Mouse (Mus musculus): Measurements from ENCODE around the gene Gtf3a. TPM values are rescaled to one million over a fixed set of nuclear protein-coding genes. Genes with fewer than 3 reads are reported as not detected.

Gene Gtf3a
- total RNA-seq, 1 experiment, result 80.4 TPM

GRCm38 (mm10) chr5:146905486-146906172 is 42.8 kb upstream of the Gtf3a start:
- Histone ChIP-seq H3K36me3 (ENCODE audit: control insufficient read depth, insufficient read depth, low read length, poor library complexity, severe bottlenecking) (no peaks in the 10 kb centered on the region), H3K9me3 (ENCODE audit: control insufficient read depth, insufficient read depth, low read depth, low read length) (no peaks in the 10 kb centered on the region), H3K4me1 (ENCODE audit: control insufficient read depth in 2 of 2, insufficient read depth in 2 of 2, low read length in 2 of 2, poor library complexity in 1 of 2) (peaks cover 0 to 9% of the 10 kb centered on the region in 2 experiments; a peak in 2 of 4 replicates), H3K27ac (ENCODE audit: insufficient read depth, low read depth, low read length, poor library complexity, severe bottlenecking) (no peak overlapping the region), H3K4me3 (ENCODE audit: insufficient read depth in 1 of 2, low read depth in 1 of 2, low read length in 2 of 2, poor library complexity in 1 of 2, severe bottlenecking in 1 of 2) (no peak overlapping the region), H3K9ac (ENCODE audit: insufficient read depth, low read depth, low read length, poor library complexity, severe bottlenecking) (no peak overlapping the region)
- in situ Hi-C loops (cut with MboI; ENCODE audit: low sequenced_read_pairs in 2 of 2, unreplicated experiment in 2 of 2), result no loop called here
- DNase-seq (ENCODE audit: low read depth, low spot score), result peak; percentile 83
- TF ChIP-seq MAFK (IDR thresholded peaks at IDR 0.05; ENCODE audit: insufficient read depth, low read depth, low read length) (no peak), ZNF384 (IDR thresholded peaks at IDR 0.05; ENCODE audit: low read depth, low read length) (no peak), ZC3H11A (IDR thresholded peaks at IDR 0.05; ENCODE audit: borderline replicate concordance, low read depth, low read length) (peak; percentile 85; the same call in 1 of the 2 replicates), HCFC1 (IDR thresholded peaks at IDR 0.05; ENCODE audit: borderline replicate concordance, insufficient read depth, low read length) (no peak)

DNA sequence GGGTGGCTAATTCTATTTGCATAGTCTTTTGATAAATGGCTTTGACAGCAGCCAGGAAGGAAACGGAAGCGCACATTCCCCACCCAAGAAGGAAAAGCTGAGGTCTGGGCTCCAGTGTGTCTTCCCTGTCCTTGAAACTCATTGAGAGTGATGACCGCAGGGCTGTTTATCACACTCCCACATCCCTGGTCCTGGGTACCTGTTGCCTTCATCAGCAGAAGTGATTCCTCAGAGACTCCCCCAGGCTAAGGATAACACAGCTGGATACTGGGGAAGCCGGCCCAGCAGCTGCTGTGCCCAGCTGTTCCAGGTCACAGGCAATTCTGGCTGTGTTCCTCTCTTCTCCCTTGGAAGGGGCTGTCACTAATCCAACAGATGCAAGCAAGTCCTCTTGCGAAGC is 40.9 kb upstream of the Gtf3a start:
- DNase-seq (ENCODE audit: low read depth, low spot score), result no peak
- no peaks in the 10 kb centered on the region for H3K36me3 ChIP-seq (ENCODE audit: control insufficient read depth, insufficient read depth, low read length, poor library complexity, severe bottlenecking)
- H3K4me1 ChIP-seq (ENCODE audit: control insufficient read depth in 2 of 2, insufficient read depth in 2 of 2, low read length in 2 of 2, poor library complexity in 1 of 2), result peaks cover 0 to 15% of the 10 kb centered on the region in 2 experiments; a peak in 2 of 4 replicates
- H3K9ac ChIP-seq (ENCODE audit: insufficient read depth, low read depth, low read length, poor library complexity, severe bottlenecking), result no peak overlapping the region
- TF ChIP-seq HCFC1 (IDR thresholded peaks at IDR 0.05; ENCODE audit: borderline replicate concordance, insufficient read depth, low read length) (no peak), MAFK (IDR thresholded peaks at IDR 0.05; ENCODE audit: insufficient read depth, low read depth, low read length) (no peak)
- H3K9me3 ChIP-seq (ENCODE audit: control insufficient read depth, insufficient read depth, low read depth, low read length), result no peaks in the 10 kb centered on the region
- H3K27ac ChIP-seq (ENCODE audit: insufficient read depth, low read depth, low read length, poor library complexity, severe bottlenecking), result no peak overlapping the region
- in situ Hi-C loops (cut with MboI; ENCODE audit: low sequenced_read_pairs in 2 of 2, unreplicated experiment in 2 of 2), result no loop called here
- no peak overlapping the region for H3K4me3 ChIP-seq (ENCODE audit: insufficient read depth in 1 of 2, low read depth in 1 of 2, low read length in 2 of 2, poor library complexity in 1 of 2, severe bottlenecking in 1 of 2)

DNA sequence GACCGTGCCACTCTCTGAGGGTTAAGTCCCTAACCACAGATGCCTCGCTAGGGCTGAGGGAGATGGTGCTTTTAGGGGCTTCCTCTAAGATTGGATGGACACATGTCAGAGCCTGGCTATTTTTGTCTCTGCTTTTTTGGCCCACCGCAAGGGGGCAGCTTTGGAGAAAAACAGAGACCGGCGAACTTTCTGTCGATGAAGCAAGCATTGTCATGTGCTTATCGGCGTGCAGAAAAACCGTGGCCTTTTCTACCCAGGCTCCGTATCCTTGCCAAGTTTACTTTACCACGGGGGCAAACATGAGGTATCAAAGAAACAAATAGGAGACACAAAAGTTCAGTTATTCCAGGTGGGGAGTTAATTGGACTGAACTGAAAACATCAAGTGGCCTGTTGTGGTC is 39.8 kb upstream of the Gtf3a start:
- in situ Hi-C loops (cut with MboI; ENCODE audit: low sequenced_read_pairs in 2 of 2, unreplicated experiment in 2 of 2), result no loop called here
- Histone ChIP-seq H3K4me1 (ENCODE audit: control insufficient read depth in 2 of 2, insufficient read depth in 2 of 2, low read length in 2 of 2, poor library complexity in 1 of 2) (peaks cover 0 to 25% of the 10 kb centered on the region in 2 experiments; a peak in 2 of 4 replicates), H3K9me3 (ENCODE audit: control insufficient read depth, insufficient read depth, low read depth, low read length) (no peaks in the 10 kb centered on the region), H3K27ac (ENCODE audit: insufficient read depth, low read depth, low read length, poor library complexity, severe bottlenecking) (no peak overlapping the region), H3K9ac (ENCODE audit: insufficient read depth, low read depth, low read length, poor library complexity, severe bottlenecking) (no peak overlapping the region), H3K4me3 (ENCODE audit: insufficient read depth in 1 of 2, low read depth in 1 of 2, low read length in 2 of 2, poor library complexity in 1 of 2, severe bottlenecking in 1 of 2) (no peak overlapping the region), H3K36me3 (ENCODE audit: control insufficient read depth, insufficient read depth, low read length, poor library complexity, severe bottlenecking) (no peaks in the 10 kb centered on the region)
- no peak for TF ChIP-seq ZC3H11A (IDR thresholded peaks at IDR 0.05; ENCODE audit: borderline replicate concordance, low read depth, low read length)
- no peak for TF ChIP-seq HCFC1 (IDR thresholded peaks at IDR 0.05; ENCODE audit: borderline replicate concordance, insufficient read depth, low read length)
- no peak for TF ChIP-seq CHD2 (IDR thresholded peaks at IDR 0.05; ENCODE audit: low read depth, low read length)
- DNase-seq (ENCODE audit: low read depth, low spot score), result no peak

- DNase-seq (ENCODE audit: low read depth, low spot score), result no peak
- no peaks in the 10 kb centered on the region for H3K9me3 ChIP-seq (ENCODE audit: control insufficient read depth, insufficient read depth, low read depth, low read length)
- peak overlapping the region in 1 of 2 experiments; percentile 32; a peak in 3 of 4 replicates for H3K4me3 ChIP-seq (ENCODE audit: insufficient read depth in 1 of 2, low read depth in 1 of 2, low read length in 2 of 2, poor library complexity in 1 of 2, severe bottlenecking in 1 of 2)
- peaks cover 0 to 31% of the 10 kb centered on the region in 2 experiments; a peak in 2 of 4 replicates for H3K4me1 ChIP-seq (ENCODE audit: control insufficient read depth in 2 of 2, insufficient read depth in 2 of 2, low read length in 2 of 2, poor library complexity in 1 of 2)
- H3K9ac ChIP-seq (ENCODE audit: insufficient read depth, low read depth, low read length, poor library complexity, severe bottlenecking), result peak overlapping the region; percentile 30; the same call in 1 of the 2 replicates
- TF ChIP-seq CHD2 (IDR thresholded peaks at IDR 0.05; ENCODE audit: low read depth, low read length), result no peak
- no peak for TF ChIP-seq HCFC1 (IDR thresholded peaks at IDR 0.05; ENCODE audit: borderline replicate concordance, insufficient read depth, low read length)
- TF ChIP-seq ZC3H11A (IDR thresholded peaks at IDR 0.05; ENCODE audit: borderline replicate concordance, low read depth, low read length), result no peak
- no peak for TF ChIP-seq MAFK (IDR thresholded peaks at IDR 0.05; ENCODE audit: insufficient read depth, low read depth, low read length)
- no peak for TF ChIP-seq ZNF384 (IDR thresholded peaks at IDR 0.05; ENCODE audit: low read depth, low read length)
- in situ Hi-C loops (cut with MboI; ENCODE audit: low sequenced_read_pairs in 2 of 2, unreplicated experiment in 2 of 2), result loop anchor here (5.0 to 10.0 kb wide), 2 partner anchors 403 to 405 kb away; no protein-coding TSS in a partner anchor
- H3K27ac ChIP-seq (ENCODE audit: insufficient read depth, low read depth, low read length, poor library complexity, severe bottlenecking), result no peak overlapping the region
- no peaks in the 10 kb centered on the region for H3K36me3 ChIP-seq (ENCODE audit: control insufficient read depth, insufficient read depth, low read length, poor library complexity, severe bottlenecking)
Measured at GRCm38 (mm10) chr5:146912206-146912605, 36.3 kb upstream of the Gtf3a start.
